Mouse (Mus musculus) stomach, embryonic 16.5 days (tissue): ENCODE measurements around the gene Slc35g2. TPM values are rescaled to one million over a fixed set of nuclear protein-coding genes. Genes with fewer than 3 reads are reported as not detected.

ENCODE experiments used
- ATAC-seq: fragments of 200-750 bp; cut with Nextera tagmentation; 2 replicates; pipeline ENCODE4 v1.8.0; 2017; ENCODE audit warnings: moderate number of reproducible peaks, moderate TSS enrichment; ENCODE audit not compliant: insufficient read depth, low FRiP score
- H3K27ac ChIP-seq: fragments of 300-500 bp; sonication (generic); 2 replicates; pipeline ENCODE4 v1.5.1; 2014; ENCODE audit warnings: low read length
- H3K27me3 ChIP-seq: fragments of 300-500 bp; sonication (generic); 2 replicates; pipeline ENCODE4 v1.6.1; 2014; ENCODE audit warnings: low read length, control low read depth, mixed read lengths; ENCODE audit not compliant: control insufficient read depth, insufficient read depth
- H3K36me3 ChIP-seq: fragments of 300-500 bp; sonication (generic); 2 replicates; pipeline ENCODE4 v1.6.1; 2014; ENCODE audit warnings: low read length; ENCODE audit not compliant: control insufficient read depth, insufficient read depth
- H3K4me1 ChIP-seq: fragments of 300-500 bp; sonication (generic); 2 replicates; pipeline ENCODE4 v1.6.1; 2014; ENCODE audit warnings: low read length, control low read depth, mixed read lengths; ENCODE audit not compliant: control insufficient read depth, insufficient read depth
- H3K4me2 ChIP-seq: fragments of 300-500 bp; sonication (generic); 2 replicates; pipeline ENCODE4 v1.6.1; 2014; ENCODE audit warnings: low read depth, low read length, mixed read lengths
- H3K4me3 ChIP-seq: fragments of 300-500 bp; sonication (generic); replicated peaks from 2 replicates; pipeline ENCODE4 v1.5.1; 2014; ENCODE audit warnings: mild to moderate bottlenecking, low read length
- H3K9ac ChIP-seq: fragments of 300-500 bp; sonication (generic); 2 replicates; pipeline ENCODE4 v1.6.1; 2014; ENCODE audit warnings: low read length
- H3K9me3 ChIP-seq: fragments of 300-500 bp; sonication (generic); replicated peaks from 2 replicates; pipeline ENCODE4 v1.6.1; 2016; ENCODE audit warnings: low read length, control low read depth; ENCODE audit not compliant: control insufficient read depth
- WGBS: fragments of 180-500 bp; shearing (Covaris S2); extraction: QIAGEN DNeasy Blood & Tissue Kit; methylation state at CpG from one replicate; pipeline ENCODE4 v1.1.7; 2014; 5-methylcytosine and 5-hydroxymethylcytosine counted together
- polyA plus RNA-seq: library from polyadenylated mRNA; unstranded; fragments of >200 nt; fragmentation: Nextera tagmentation; extraction: Ambion mirVana; gene quantifications from 2 replicates; pipeline ENCODE4 v1.2.1, GENCODE M21; 2015

The Slc35g2 gene
- polyA plus RNA-seq, 1 experiment from 2014 or later: 7.5 TPM

- no peak overlapping the region for H3K9ac ChIP-seq
- peak overlapping the region; percentile 93 for H3K4me2 ChIP-seq
- H3K4me1 ChIP-seq: no peaks in the 10 kb centered on the region
- peak overlapping the region; percentile 74; the same call in 1 of the 2 replicates for H3K4me3 ChIP-seq
- no peaks in the 10 kb centered on the region for H3K27me3 ChIP-seq
- H3K27ac ChIP-seq: no peak overlapping the region
- 70% methylated on average over 1 of the region's 1 CpGs for WGBS
- ATAC-seq: no peak
- no peaks in the 10 kb centered on the region for H3K9me3 ChIP-seq
- no peaks in the 10 kb centered on the region for H3K36me3 ChIP-seq
Observed at GRCm38 (mm10) chr9:100571511-100571910, 621 bp upstream of the Slc35g2 start.

GRCm38 (mm10) chr9:100569798-100570625 lies 878 bp downstream of the Slc35g2 start:
- WGBS: 10% methylated on average over 32 of the region's 32 CpGs
- peak overlapping the region; percentile 74 for H3K4me3 ChIP-seq
- H3K36me3 ChIP-seq: no peaks in the 10 kb centered on the region
- H3K9ac ChIP-seq: peak overlapping the region; percentile 85
- peak; percentile 73 for ATAC-seq
- H3K4me2 ChIP-seq: peak overlapping the region; percentile 93
- H3K27ac ChIP-seq: no peak overlapping the region; the same call in 1 of the 2 replicates
- no peaks in the 10 kb centered on the region for H3K27me3 ChIP-seq
- H3K4me1 ChIP-seq: no peaks in the 10 kb centered on the region
- H3K9me3 ChIP-seq: no peaks in the 10 kb centered on the region

- no peaks in the 10 kb centered on the region for H3K27me3 ChIP-seq
- WGBS: 79% methylated on average over 10 of the region's 10 CpGs
- H3K4me3 ChIP-seq: no peak overlapping the region
Observed at GRCm38 (mm10) chr9:100560251-100560890, 10.5 kb downstream of the Slc35g2 start.

GRCm38 (mm10) chr9:100558991-100559390 lies 11.9 kb downstream of the Slc35g2 start:
- Histone ChIP-seq H3K27me3 (no peaks in the 10 kb centered on the region), H3K27ac (no peak overlapping the region), H3K9me3 (no peaks in the 10 kb centered on the region), H3K4me2 (no peak overlapping the region), H3K4me3 (no peak overlapping the region), H3K36me3 (no peaks in the 10 kb centered on the region), H3K4me1 (no peaks in the 10 kb centered on the region), H3K9ac (no peak overlapping the region)
- ATAC-seq: no peak

More at GRCm38 (mm10) chr9:100560251-100560890, 10.5 kb downstream of the Slc35g2 start:
- no peak overlapping the region for H3K9ac ChIP-seq
- no peaks in the 10 kb centered on the region for H3K36me3 ChIP-seq
- no peak for ATAC-seq
- H3K9me3 ChIP-seq: no peaks in the 10 kb centered on the region
- no peak overlapping the region for H3K4me2 ChIP-seq
- no peaks in the 10 kb centered on the region for H3K4me1 ChIP-seq
- no peak overlapping the region for H3K27ac ChIP-seq

GRCm38 (mm10) chr9:100558023-100558573 lies 12.8 kb downstream of the Slc35g2 start:
- Histone ChIP-seq H3K9ac (no peak overlapping the region), H3K4me2 (no peak overlapping the region), H3K27ac (no peak overlapping the region), H3K27me3 (no peaks in the 10 kb centered on the region), H3K4me3 (no peak overlapping the region), H3K9me3 (no peaks in the 10 kb centered on the region), H3K4me1 (no peaks in the 10 kb centered on the region), H3K36me3 (0 out of 2 replicates have a peak, but pooled peaks cover under 1% of the 10 kb centered on the region)
- 75% methylated on average over 4 of the region's 4 CpGs for WGBS
- no peak for ATAC-seq

GRCm38 (mm10) chr9:100555686-100556085 lies 15.2 kb downstream of the Slc35g2 start:
- H3K27ac ChIP-seq: no peak overlapping the region
- 54% methylated on average over 5 of the region's 5 CpGs for WGBS
- no peaks in the 10 kb centered on the region for H3K27me3 ChIP-seq
- 0 out of 2 replicates have a peak, but pooled peaks cover 6% of the 10 kb centered on the region for H3K36me3 ChIP-seq
- no peak overlapping the region for H3K4me3 ChIP-seq
- ATAC-seq: no peak
- no peaks in the 10 kb centered on the region for H3K4me1 ChIP-seq
- no peak overlapping the region for H3K9ac ChIP-seq
- H3K9me3 ChIP-seq: no peaks in the 10 kb centered on the region
- H3K4me2 ChIP-seq: no peak overlapping the region

- Histone ChIP-seq H3K9ac (no peak overlapping the region), H3K27me3 (no peaks in the 10 kb centered on the region), H3K9me3 (peaks cover 8% of the 10 kb centered on the region; the same call in 1 of the 2 replicates), H3K4me2 (no peak overlapping the region), H3K27ac (no peak overlapping the region), H3K36me3 (0 out of 2 replicates have a peak, but pooled peaks cover 6% of the 10 kb centered on the region), H3K4me3 (no peak overlapping the region), H3K4me1 (peaks cover 8% of the 10 kb centered on the region; the same call in 1 of the 2 replicates)
- ATAC-seq: no peak
- 93% methylated on average over 2 of the region's 2 CpGs for WGBS
Observed at GRCm38 (mm10) chr9:100548313-100548712, 22.6 kb downstream of the Slc35g2 start.

GRCm38 (mm10) chr9:100546594-100546910 lies 24.3 kb downstream of the Slc35g2 start:
- no peaks in the 10 kb centered on the region for H3K27me3 ChIP-seq
- H3K4me1 ChIP-seq: peaks cover 8% of the 10 kb centered on the region; the same call in 1 of the 2 replicates
- no peaks in the 10 kb centered on the region for H3K36me3 ChIP-seq
- peak overlapping the region; percentile 85 for H3K4me2 ChIP-seq
- H3K27ac ChIP-seq: peak overlapping the region; percentile 87
- WGBS: 7% methylated on average over 9 of the region's 9 CpGs
- peaks cover 8% of the 10 kb centered on the region; the same call in 1 of the 2 replicates for H3K9me3 ChIP-seq
- ATAC-seq: 0 out of 2 replicates have a peak, but pooled peaks have one; percentile 18
- H3K4me3 ChIP-seq: peak overlapping the region; percentile 97
- peak overlapping the region; percentile 80 for H3K9ac ChIP-seq
